Mouse (Mus musculus): ENCODE measurements around the gene Olfr149.
"Not testable (repeated sequence)": the region's sequence is repeated elsewhere in the genome, so short reads cannot be mapped to it uniquely, and the experiment has no call there.

DNA sequence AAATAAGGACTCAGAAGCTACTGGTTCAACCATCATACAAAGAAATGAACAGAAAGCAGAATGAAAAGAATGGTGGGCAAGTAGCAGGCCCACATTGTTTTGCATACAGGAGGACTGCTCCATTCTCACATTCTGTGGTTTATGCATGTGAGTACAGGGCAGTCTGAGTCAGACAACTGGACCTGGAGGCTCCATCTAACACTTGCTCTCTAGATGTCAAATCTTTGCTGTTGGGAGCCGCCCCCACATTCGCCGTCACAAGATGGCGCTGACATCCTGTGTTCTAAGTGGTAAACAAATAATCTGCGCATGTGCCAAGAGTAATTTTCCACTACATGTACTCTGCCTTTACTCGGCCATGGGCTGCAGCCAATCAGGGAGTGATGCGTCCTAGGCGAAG is 5.8 kb downstream of the Olfr149 start:
- not testable (repeated sequence) for TF ChIP-seq CTCF (conservative IDR thresholded peaks at IDR 0.05; ENCODE audit: insufficient read depth, insufficient read length, low read depth, low read length); POLR2A (IDR thresholded peaks at IDR 0.05; ENCODE audit: low read depth, low read length)

All from kidney, adult 2 months (tissue).